Mouse (Mus musculus) R1 (cell line): Measurements from ENCODE around the gene Hmga1b.
"Not testable (repeated sequence)": the region's sequence is repeated elsewhere in the genome, so short reads cannot be mapped to it uniquely, and the experiment has no call there.

Experiments
- DNase-seq: peaks from one replicate; pipeline ENCODE4 v3.0.0-alpha.2; 2018; ENCODE audit warnings: low read depth, low spot score

Hmga1b gene

DNA sequence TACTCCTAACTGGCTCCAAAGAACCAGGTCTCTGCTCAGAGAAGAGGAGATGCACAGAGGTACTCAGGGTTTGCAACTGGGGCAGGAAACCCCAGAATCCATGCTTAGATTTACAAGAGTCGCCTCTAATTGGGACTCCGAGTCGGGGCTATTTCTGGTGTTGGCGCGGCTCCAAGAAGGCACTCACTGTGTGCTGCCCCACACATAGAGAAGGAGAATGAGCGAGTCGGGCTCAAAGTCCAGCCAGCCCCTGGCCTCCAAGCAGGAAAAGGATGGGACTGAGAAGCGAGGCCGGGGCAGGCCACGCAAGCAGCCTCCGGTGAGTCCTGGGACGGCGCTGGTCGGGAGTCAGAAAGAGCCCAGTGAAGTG, at the start of gene Hmga1b:
Hmga1b (plus strand) TSS at position 123 of the 370 bp plus-strand sequence.
- not testable (repeated sequence) for DNase-seq

DNA sequence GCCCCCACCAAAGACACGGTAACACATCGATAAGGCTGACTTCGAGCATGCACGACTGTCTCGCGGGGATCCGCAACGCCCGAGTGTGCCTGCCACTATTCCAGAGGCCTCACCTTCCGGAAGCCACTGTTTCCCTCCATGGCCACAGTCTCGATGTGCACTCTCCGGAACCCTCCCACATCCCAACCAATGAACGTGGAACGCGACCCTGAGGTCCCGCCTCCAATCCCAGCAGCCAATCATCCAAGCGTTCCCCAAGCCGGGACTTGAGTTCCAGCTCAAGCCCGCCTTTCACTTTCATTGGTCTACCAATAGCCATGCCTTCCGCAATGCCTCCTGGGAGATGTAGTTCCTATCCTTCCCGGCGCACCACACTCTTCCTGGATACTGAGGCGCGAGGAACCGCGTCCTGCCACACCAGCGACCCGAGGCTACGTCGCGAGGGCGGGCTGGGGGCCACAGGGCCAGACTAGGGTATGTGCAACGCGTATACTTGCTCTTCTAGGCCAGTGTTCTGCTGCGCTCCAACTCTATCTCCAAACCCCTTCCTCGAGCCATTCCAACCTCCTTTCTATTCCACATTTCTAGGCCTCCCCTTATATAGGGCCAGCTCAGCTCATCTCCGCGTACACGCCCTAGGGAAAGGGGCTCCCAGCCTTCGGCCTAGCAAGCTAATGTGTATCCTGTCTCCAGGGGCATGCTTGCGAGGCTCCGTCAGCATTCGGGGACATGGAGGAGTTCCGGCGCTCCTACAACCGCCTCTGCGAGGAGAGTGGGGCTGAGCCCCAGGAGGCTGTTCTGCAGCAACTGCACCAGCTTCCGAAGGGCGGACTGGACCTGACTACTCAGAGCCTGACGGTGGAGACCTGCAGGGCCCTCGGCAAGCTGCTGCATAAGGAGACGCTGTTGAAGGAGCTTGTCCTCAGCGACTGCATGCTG, 48.7 kb upstream of the Hmga1b start, which contains the start of the genes Cenpx and Lrrc45:
Cenpx (minus strand) TSS at position 159 of the 939 bp plus-strand sequence.
Lrrc45 (plus strand) TSS at position 346 of the 939 bp plus-strand sequence.
- DNase-seq, result peak; percentile 100

DNA sequence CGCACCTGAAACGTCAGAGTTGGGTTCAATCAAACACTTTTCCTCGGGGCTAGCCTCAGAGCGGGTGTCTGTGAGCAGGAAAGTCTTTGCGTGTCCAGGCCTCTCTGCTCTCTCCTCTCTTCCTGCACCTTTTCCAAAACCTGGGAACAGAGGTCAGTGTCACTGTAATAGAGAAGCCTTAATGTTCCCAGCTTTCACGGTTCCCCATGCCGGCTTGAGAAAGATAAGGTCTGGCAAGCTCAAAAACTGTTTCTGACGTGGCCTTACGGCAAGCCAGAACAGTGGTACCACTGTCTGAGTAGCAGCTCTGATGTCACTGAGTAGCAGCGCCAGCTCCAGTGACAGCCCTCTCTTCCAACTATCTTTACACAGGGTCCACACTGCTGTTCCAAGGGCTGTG, 48.0 kb upstream of the Hmga1b start:
- no peak for DNase-seq

DNA sequence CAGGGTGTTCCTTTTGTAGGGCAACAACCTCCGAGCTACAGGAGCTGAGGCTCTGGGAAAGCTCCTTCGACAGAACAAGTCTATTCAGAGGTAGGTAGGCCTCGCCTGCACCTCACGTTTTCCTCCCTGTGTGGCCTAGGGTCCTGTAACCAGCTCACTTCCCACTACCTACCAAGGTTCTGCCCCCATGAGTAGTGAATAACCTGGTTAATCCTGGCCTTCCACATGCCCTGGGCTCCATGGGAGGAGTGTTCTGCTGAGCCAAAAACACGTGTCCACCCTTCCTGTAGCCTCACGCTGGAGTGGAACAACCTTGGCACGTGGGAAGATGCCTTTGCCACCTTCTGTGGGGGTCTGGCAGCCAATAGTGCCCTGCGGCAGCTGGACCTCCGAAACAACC, 47.5 kb upstream of the Hmga1b start:
- DNase-seq, result no peak

DNA sequence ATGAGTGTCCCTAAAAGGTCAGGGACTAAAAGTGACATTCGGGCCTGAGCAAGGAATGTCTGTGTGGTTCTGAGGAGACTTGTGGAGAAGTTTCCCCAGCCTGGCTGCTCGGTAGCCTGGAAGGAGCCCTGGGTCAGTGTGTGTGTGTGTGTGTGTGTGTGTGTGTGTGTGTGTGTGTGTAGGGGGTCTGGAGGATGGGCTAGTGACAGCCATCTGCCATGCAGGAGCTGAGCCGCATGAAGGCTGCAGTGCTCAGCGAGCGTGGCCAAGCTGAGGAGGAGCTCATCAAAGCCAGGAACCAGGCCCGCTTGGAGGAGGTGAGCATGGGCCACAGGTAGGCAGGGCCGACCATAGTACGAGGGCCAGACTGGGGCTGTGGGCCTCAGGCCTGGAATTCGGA, 43.4 kb upstream of the Hmga1b start:
- DNase-seq, result no peak

DNA sequence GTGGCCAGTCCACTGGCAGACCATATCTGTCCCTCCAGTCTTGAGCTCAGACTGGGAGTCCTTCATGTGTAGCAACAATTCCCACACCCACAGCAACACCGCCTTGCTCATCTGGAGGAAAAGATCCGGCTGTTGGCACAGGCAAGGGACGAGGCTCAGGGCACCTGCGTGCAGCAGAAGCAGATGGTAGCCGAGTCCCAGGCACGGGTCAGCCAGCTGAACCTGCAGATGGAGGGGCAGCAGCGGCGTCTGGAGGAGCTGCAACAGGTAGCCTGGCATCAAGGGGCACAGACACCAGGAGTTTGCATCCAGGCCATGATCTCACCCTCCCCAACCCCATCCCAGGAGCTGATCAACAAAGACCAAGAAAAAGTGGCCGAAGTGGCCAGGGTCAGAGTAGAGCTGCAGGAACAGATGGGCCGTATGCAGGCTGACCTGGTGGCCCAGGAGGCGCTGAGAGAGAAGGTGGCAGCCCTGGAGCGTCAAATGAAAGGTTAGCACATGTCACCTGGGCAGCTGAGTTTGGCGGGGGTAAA, 42.7 kb upstream of the Hmga1b start:
- DNase-seq, result no peak

DNA sequence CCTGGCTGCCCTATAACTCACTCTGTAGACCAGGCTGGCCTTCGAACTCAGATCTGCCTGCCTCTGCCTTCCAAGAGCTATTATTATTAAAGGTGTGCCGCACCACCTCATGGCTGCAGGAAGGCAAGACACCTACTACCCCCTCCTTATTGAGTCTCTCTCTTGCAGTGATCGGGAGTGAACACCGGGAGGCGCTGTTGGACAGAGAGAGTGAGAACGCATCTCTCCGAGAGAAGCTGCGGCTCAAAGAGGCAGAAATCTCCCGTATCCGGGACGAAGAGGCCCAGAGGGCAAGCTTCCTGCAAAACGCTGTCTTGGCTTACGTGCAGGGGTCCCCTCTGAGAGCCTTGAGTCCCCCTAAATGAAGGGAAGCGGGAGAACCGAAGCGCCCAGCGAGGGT, 42.1 kb upstream of the Hmga1b start:
- DNase-seq, result peak; percentile 96

DNA sequence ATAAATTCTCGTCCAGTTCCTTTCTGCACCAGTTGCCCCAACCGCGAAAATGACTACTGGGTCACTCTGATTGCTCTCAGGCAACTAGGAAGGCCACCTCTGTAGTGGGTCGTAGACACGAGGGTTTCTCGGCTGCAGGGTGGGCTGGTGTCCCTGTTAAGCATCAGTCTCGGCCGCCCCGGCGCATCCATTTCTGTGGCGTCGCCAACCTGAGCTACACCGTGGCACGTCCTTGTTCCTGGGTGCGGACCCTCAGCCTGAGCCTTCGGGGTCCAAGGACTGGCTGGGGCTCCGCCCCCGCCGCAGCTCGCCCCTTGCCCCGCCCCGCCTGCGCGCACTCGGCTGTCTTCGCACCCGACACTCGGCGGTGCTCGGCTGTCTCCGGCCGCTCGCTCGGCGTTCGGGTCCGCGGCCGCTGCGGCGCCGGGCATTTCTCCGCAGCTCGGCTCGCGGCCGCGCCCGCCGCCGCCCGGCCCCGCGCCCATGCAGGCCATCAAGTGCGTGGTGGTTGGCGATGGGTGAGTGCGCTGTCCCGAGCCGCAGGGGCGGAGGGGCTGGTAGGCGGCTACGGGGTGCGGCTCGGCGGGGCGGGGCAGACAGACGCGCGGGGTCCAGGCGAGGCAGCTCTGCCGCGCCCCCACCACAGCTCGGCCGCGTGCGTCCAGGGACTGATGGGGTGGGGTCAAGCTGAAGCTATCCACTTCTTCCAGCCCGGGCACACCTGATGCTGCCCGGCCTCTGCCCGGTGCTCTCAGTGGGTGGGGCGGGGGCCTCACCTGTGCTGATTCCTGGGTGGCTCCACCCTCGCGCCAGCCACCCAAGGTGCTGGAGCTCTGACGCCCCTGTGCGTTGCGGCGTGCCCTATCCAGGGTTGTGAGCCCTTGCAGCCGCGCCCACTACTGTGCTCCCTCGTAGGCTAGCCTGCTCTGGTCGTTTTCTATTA, 41.2 kb upstream of the Hmga1b start, which contains the start of gene Rac3:
Rac3 (plus strand) TSS at position 347 of the 943 bp plus-strand sequence.
- DNase-seq, result peak; percentile 77

DNA sequence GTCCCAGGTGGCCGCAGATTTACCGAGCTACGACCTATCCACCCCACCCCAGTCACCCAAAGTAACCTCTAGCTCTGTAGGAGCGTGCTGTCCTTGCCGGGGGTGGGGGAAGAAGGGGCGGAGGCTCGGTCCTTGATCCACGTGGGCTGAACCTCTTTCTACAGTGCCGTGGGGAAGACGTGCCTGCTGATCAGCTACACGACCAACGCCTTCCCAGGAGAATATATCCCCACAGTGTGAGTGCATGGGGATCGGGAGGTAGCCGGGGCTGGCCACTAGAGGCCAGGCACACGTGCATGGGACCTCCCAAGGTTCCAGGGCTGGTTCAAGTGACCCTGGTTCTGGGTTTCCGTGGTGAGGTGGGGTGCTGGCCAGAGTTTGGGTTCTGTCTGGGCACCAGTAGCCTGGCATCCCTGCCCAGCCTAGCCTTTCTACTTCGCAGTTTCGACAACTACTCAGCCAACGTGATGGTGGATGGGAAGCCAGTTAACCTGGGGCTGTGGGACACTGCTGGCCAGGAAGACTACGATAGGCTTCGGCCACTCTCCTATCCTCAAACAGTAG, 40.4 kb upstream of the Hmga1b start:
- DNase-seq, result no peak

DNA sequence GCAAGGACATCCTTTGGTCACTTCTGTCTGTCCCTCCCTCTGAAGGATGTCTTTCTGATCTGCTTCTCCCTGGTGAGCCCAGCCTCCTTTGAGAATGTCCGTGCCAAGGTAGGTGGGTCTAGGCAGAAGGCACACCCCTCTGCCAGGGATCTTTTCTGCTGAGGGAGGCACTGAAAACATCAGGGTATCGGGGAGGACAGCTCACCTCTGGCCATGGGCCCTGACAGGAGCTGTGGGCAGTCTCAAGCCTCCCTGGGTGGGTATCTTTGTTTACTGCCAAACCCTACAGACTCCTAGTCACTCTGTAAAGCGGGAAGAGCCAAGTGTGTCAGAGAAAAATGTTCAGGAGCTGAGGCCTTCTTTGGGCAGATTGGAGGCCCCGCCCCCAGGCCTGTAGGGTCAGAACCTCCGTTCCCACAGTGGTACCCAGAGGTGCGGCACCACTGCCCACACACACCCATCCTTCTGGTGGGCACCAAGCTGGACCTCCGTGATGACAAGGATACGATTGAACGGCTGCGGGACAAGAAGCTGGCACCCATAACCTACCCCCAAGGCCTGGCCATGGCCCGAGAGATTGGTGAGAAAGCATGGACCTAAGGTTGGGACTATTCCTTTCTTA, 39.7 kb upstream of the Hmga1b start:
- DNase-seq, result no peak

DNA sequence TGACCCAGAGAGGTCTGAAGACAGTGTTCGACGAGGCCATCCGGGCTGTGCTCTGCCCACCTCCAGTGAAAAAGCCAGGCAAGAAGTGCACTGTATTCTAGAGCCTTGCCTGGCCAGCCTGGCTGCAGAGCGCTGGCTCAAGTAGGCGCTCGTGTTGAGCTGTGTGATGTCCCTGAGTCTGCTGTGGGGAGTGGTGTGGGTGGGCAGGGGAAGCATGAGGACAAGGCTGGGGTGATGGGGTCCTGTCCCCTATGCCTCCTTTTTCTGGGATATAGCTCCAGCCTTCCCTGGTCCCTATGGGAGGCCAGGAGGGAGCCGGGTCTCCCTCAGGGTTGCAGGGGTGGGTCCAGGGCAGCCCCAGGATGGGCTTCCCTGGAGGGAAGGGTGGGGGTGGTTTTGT, 39.1 kb upstream of the Hmga1b start:
- DNase-seq, result no peak

DNA sequence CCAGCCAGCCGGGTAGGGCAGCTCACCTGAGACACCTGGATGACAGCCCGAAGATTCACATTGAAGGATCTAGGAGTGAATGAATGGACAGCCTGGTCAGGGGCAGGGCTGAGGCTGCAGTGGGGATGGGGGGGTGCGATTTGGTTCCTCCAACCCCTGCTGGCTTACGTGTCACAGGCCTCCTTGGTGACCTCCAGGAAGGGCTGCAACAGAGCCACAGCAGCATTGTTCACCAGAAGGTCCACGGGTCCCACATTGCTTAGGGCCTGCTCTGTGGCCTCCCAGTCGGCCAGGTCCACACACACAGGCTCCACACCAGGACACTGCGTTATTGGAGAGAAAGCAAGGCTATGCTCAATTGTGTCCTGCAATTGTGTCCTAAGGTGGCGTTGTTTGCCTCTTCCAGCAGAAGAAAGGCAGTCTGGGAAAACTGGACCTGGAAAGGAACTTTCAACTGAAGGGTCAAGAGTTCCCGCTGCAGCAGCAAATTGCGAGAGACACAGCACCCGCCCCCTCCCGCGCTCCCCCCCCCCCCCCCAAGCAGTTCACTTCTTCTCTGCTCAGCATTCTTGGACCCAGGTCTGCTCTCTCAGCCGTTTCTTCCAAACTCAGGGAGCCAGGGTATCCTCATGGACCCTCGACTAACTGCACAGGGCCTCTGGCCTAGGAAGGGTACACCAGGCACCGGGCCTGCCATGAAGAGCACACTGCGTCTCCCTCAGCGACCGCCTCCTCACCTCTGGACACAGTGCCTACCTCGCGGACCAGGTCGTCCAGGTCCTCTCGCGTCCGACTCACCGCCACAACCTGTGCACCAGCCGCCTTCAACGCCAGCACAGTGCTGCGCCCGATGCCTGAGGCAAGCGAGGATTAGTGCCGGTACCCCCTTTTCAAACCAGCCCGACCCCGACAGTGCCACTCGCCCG, 36.1 kb upstream of the Hmga1b start:
- DNase-seq, result peak; percentile 25

DNA sequence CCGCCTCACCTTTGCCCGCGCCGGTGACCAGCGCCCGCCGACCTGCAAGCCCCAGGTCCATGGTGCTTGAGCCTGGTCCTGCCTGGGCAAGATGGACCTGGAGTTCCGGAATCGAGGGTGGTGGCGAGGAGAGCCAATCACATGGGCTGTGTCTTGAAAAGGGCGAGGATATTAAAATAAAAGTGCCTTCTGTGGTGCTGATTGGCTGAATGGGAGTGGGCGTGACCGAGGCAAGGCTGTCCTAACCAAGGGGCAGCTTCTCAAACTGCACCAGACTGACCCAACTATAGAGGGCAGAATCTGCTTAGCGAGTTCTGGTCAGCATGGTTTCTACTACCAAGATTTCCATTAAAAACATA, 35.4 kb upstream of the Hmga1b start, which contains the start of gene Dcxr:
Dcxr (minus strand) TSS at position 113 of the 359 bp plus-strand sequence.
- DNase-seq, result peak; percentile 91

DNA sequence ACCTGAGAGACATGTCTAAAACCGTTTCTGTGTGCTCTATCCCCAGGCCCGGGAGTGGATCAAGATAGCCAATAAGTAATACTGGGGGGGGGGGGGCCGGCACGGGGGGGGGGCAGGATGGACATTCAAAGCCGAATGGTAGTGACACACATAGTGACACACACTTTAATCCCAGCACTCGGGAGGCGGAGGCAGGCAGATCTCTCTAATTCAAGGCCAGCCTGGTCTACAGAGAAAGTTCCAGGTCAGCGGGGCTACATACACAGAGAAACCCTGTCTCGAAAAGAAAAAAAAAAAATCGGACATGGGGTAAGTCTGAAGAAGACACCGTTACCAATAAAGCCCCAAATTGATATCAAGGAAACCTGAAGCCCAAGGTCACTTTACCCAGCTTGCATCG, 35.0 kb upstream of the Hmga1b start:
- no peak for DNase-seq

DNA sequence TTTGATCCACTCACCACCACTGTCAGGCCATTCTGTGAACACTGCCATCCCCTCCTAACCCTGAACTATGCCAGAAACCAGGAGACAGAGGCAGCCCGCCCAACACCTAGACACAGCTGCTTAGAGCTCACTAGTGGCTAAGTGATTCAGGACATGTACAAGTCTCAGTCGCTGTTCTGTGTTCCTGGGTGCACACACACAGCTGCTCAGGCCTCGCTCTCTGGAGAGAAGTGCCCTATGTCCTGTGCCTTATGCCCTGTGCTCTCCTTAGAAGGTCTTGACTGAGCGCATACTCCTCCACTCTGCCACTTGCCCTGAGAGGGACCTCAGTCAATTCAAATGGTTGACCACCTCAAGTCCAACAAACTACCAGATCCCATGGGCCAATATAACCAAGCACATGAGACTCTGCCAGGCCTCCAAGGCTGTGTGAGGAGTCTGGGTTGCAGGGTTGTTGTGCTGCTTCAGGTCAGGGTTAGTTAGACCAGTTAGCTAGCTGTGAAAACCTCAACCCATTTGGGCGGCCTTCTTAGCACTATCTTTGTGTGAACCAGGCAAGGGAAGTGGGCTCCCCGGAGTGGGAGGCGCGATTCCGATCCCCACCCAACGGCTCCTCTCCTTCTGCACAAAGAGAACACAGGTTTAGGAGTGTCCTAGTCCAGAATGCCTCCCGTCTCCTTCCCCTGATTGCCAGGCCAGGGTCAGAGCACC, 33.9 kb upstream of the Hmga1b start:
- no peak for DNase-seq

DNA sequence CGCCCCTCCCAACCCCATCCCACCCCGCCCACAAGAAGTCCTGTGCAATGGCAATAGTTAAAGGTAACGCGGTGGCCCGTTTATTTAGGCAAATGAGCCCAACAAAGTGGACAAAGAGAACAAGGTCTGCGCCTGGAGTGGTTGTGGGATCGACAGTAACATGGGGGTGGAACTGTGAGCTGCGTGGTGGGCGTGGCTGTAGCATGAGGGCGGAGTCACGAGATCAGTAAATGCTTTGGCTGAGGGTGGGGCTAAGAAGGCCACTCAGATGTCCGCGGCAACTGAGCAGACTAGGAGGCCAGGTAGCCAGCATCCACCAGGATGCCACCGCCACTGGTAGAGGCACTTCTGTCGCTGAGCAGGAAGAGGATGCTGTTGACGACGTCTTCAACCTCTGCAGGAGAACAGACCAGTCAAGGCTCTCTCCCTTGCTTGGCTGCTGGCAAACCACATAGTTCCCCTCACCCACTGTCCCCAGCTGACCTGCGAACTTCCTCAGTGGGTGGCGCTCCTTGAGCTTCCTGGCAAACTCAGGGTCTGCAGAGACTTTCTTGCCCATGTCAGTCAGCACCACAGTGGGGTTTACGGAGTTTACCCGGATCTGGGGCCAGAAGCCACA, 33.1 kb upstream of the Hmga1b start:
- DNase-seq, result peak; percentile 83

DNA sequence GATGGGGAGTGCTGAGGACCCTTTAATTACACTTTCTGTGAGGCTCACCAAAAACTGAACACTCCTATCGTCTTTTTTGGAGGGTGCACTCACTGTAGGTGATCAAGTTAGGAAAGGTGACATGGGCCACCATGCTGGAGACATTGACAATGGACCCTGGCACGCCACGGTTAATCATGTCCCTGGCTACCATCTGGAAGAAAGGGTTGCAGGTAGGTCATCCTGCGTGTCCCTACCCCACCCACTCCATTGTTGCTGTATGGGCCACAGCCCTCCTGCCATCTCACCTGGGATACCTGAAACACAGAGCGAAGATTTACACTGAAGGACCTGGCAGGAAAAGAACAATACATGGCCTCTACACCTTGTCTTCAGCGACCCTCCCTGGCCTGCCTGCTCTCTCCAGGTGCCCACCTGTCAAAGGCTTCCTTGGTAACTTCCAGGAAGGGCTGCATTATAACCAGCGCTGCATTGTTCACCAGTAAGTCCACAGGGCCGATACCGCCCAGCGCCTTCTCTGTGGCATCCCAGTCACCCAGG, 32.2 kb upstream of the Hmga1b start:
- DNase-seq, result no peak

DNA sequence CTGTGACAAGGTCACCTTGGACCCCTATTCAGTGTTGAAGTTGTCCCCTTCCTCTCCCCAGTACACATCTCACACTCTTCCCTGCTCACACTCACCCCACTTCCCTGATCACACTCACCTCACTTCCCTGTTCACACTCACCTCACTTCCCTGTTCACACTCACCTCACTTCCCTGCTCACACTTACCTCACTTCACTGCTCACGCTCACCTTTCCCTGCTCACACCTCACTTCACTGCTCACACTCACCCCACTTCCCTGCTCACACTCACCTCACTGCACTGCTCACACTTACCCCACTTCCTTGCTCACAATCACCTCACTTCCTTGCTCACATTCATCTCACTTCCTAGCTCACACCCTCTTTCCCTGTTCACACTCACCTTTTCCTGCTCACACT, 31.2 kb upstream of the Hmga1b start:
- DNase-seq, result no peak
